10 mouse cellular contexts compared by ENCODE assay signal in the genomic region with DNA sequence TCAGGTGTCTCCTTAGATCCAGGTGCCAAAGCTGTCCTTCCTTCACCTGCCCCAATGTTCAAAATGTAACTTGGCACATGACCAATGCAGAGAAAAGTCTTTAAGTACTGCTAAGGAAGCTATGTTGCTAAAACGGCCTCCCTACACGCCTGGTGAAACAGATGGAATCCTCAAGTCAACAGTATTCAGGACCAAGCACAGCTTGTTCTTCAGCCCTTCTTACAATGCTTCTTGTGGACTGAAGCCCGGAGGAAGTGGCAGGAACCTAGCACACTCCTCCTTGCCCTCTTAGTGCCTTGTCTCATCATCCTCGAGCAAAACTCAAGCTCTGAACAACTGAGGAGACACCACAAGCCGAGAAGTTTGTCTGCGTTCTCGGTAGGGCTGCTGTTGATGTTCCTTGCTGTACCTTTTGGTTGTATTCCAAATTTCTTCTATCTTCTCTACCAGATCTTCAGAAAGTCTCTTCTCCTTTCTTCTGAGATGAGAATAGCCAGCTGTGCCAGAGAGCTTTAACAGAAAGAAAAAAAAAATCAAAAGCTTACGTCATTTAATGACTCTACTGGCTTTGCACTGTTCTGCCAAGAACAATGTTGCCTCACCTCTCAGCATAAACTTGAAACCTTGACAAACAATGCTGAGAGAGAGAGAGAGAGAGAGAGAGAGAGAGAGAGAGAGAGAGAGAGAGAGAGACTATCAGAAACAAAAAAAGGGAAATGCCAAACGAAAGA. TPM values are rescaled to one million over a fixed set of nuclear protein-coding genes. Genes with fewer than 3 reads are reported as not detected.
DNase-seq lines count a peak whose midpoint lies in the region; ATAC-seq and TF ChIP-seq lines count a peak whose summit lies in the region.
"Had no signal": no experiment of that assay in that cellular context is flagged by ENCODE, and none has a peak within 500 bp of the region (broad histone marks: within the 10 kb centered on the region; RNA-seq: fewer than 3 reads in every experiment).

No protein-coding gene starts in this region.

- H3K4me2 ChIP-seq in liver, postnatal 0 days (ENCODE audit: low read depth, low read length): no peak overlapping the region
- no peak overlapping the region for H3K4me2 ChIP-seq in kidney, embryonic 16.5 days (replicated peaks; ENCODE audit: low read depth, low read length)

- TF ChIP-seq EP300 in liver, postnatal 0 days (IDR thresholded peaks at IDR 0.05; ENCODE audit: low read depth): no peak

- 0 out of 2 replicates have a peak, but pooled peaks cover 3% of the 10 kb centered on the region for H3K4me1 ChIP-seq in liver, postnatal 0 days (ENCODE audit: insufficient read depth)
- H3K4me1 ChIP-seq in kidney, embryonic 16.5 days (ENCODE audit: insufficient read depth, low read length): peaks cover 11% of the 10 kb centered on the region; the same call in 1 of the 2 replicates
- H3K4me1 ChIP-seq in olfactory bulb, adult 2 months (ENCODE audit: control insufficient read depth, insufficient read depth, low read length): no peaks in the 10 kb centered on the region

- no peak overlapping the region for H3K9ac ChIP-seq in liver, postnatal 0 days (replicated peaks)
- H3K9ac ChIP-seq in kidney, embryonic 16.5 days (replicated peaks; ENCODE audit: low read length): no peak overlapping the region
- H3K9ac ChIP-seq: liver, embryonic 14.5 days had no signal

- no peak for TF ChIP-seq POLR2A in olfactory bulb, adult 2 months (IDR thresholded peaks at IDR 0.05; ENCODE audit: insufficient read depth, low read depth, low read length)

- no peak overlapping the region for H3K4me3 ChIP-seq in liver, postnatal 0 days (ENCODE audit: low read depth, low read length)
- H3K4me3 ChIP-seq in kidney, embryonic 16.5 days (ENCODE audit: low read length): no peak overlapping the region
- H3K4me3 ChIP-seq in olfactory bulb, adult 2 months (ENCODE audit: insufficient read depth, low read depth, low read length): no peak overlapping the region

- WGBS in liver, postnatal 0 days (ENCODE audit: insufficient replicate concordance): 65% methylated on average over 9 of the region's 9 CpGs
- WGBS in kidney, embryonic 16.5 days: 60% methylated on average over 9 of the region's 9 CpGs
- whole genome bisulfite sequencing in olfactory bulb, adult 2 months: 64% methylated on average over 9 of the region's 9 CpGs

- H3K36me3 ChIP-seq in liver, postnatal 0 days (replicated peaks; ENCODE audit: insufficient read depth, low read length): no peaks in the 10 kb centered on the region
- 0 out of 2 replicates have a peak, but pooled peaks cover 5% of the 10 kb centered on the region for H3K36me3 ChIP-seq in kidney, embryonic 16.5 days (ENCODE audit: insufficient read depth, low read length)

- TF ChIP-seq CTCF in liver, postnatal 0 days (IDR thresholded peaks at IDR 0.05; ENCODE audit: low read depth): no peak
- TF ChIP-seq CTCF in olfactory bulb, adult 2 months (IDR thresholded peaks at IDR 0.05; ENCODE audit: insufficient read depth, low read depth, low read length): no peak

- no peak overlapping the region for H3K27ac ChIP-seq in liver, postnatal 0 days (ENCODE audit: low read depth)
- H3K27ac ChIP-seq in kidney, embryonic 16.5 days (ENCODE audit: low read length): peak overlapping the region; percentile 77
- peak overlapping the region; percentile 49; the same call in 1 of the 2 replicates for H3K27ac ChIP-seq in olfactory bulb, adult 2 months (ENCODE audit: insufficient read depth, low read depth, low read length)
- H3K27ac ChIP-seq: liver, embryonic 14.5 days had no signal

- DNase-seq in liver, postnatal 0 days: no peak
- no peak for DNase-seq in liver
- peak; percentile 87 for DNase-seq in gonadal fat pad, adult 2 months (ENCODE audit: low read depth)
- DNase-seq in gastrocnemius, postnatal 14 days: no peak
- DNase-seq in layer of hippocampus, adult 8-10 months (ENCODE audit: low spot score in 2 of 2): no peak
- no peak for DNase-seq in retina, embryonic 14.5 days (ENCODE audit: low spot score)

- no peaks in the 10 kb centered on the region for H3K9me3 ChIP-seq in liver, postnatal 0 days (ENCODE audit: low read length)
- no peaks in the 10 kb centered on the region for H3K9me3 ChIP-seq in kidney, embryonic 16.5 days (ENCODE audit: low read length)

- intact Hi-C loops in gastrocnemius, postnatal 14 days (cut with DNase I; ENCODE audit: low total_unique reads): no loop called here

- no peaks in the 10 kb centered on the region for H3K27me3 ChIP-seq in liver, postnatal 0 days (ENCODE audit: insufficient read depth, low read length)
- H3K27me3 ChIP-seq in kidney, embryonic 16.5 days (ENCODE audit: insufficient read depth, low read length): no peaks in the 10 kb centered on the region

- ATAC-seq in liver, postnatal 0 days: peak; percentile 56; the same call in 1 of the 2 replicates
- ATAC-seq in kidney, embryonic 16.5 days (ENCODE audit: low FRiP score, low TSS enrichment): peak; percentile 51; the same call in 1 of the 2 replicates

RNA-seq across cellular contexts. Expression of a gene that starts 33.3 kb away (rescaled TPM):
- polyA plus RNA-seq in liver, postnatal 0 days (2015; fragmentation: Nextera tagmentation; extraction: Ambion mirVana): 0.44 and 0.58 TPM in 2 replicates
- polyA plus RNA-seq in gonadal fat pad, adult 2 months (2012; rRNA removed): 13.0 and 14.8 TPM in 2 replicates
- polyA plus RNA-seq in kidney, embryonic 16.5 days (2015; fragmentation: Nextera tagmentation; extraction: Ambion mirVana): 8.0 and 10.2 TPM in 2 replicates
- polyA plus RNA-seq in olfactory bulb, adult 2 months (2012; ENCODE audit: insufficient read depth, insufficient read length, low replicate concordance, missing spikeins): 58.6 TPM in 1 of 2 replicates, not detected in the other
- 10 to 100 TPM in 1 of 2 experiments, 1 to 10 TPM in 1; 4.4 to 11.2 TPM for total RNA-seq in gastrocnemius, postnatal 14 days (2021)
- total RNA-seq in layer of hippocampus, adult 8-10 months (2022): 10 to 100 TPM; 53.4 to 67.8 (median 59.7) TPM

RNA-seq across cellular contexts. Expression of a gene that starts 48.8 kb away (rescaled TPM):
- 0.41 and 8.8 TPM in 2 replicates for polyA plus RNA-seq in liver, postnatal 0 days (2015; fragmentation: Nextera tagmentation; extraction: Ambion mirVana)
- 1.1 and 1.6 TPM in 2 replicates for polyA plus RNA-seq in gonadal fat pad, adult 2 months (2012; rRNA removed)
- polyA plus RNA-seq in kidney, embryonic 16.5 days (2015; fragmentation: Nextera tagmentation; extraction: Ambion mirVana): 3.0 and 3.2 TPM in 2 replicates
- not detected in 2 replicates for polyA plus RNA-seq in olfactory bulb, adult 2 months (2012; ENCODE audit: insufficient read depth, insufficient read length, low replicate concordance, missing spikeins)
- 1,000 to 10,000 TPM; 1,986 to 2,341 TPM for total RNA-seq in gastrocnemius, postnatal 14 days (2021)
- total RNA-seq in layer of hippocampus, adult 8-10 months (2022): 1 to 10 TPM in 2 of 4 experiments, not detected in 2; 1.0 to 1.1 TPM
- polyA plus RNA-seq: forebrain, embryonic 11.5 days had no signal
